Mouse (Mus musculus): ENCODE measurements at regions not wholly inside any gene's neighbourhood (a gene's known extent, or its start where the extent isn't known, plus 50 kb on each side); places are given as distances from the start of the nearest gene placed in this dataset.

- no peak for DNase-seq (ENCODE audit: low read depth, low spot score)
Observed at GRCm38 (mm10) chr2:34111286-34111685, 223.5 kb upstream of the Mvb12b start.

DNA sequence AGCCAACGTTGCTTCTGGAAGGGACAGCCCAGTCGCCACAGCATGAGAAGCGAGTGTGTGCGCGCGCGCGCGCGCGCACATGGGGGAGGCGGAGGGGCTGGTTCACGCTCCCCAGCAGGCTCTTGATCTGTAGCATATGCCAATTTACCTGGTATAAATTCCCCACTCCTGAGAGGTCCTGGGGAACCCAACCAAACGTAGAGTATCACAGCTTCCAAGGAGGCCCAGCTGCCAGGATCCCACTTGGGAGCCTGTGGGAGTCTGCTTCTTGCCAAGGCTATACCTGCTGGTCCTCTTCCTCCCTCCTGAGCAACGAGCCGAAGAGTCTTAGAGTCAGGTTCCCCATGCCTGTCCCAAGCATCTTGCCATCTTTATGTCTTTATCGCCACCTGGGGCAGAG, 222.8 kb upstream of the Mvb12b start:
- DNase-seq (ENCODE audit: low read depth, low spot score) = peak; percentile 46

DNA sequence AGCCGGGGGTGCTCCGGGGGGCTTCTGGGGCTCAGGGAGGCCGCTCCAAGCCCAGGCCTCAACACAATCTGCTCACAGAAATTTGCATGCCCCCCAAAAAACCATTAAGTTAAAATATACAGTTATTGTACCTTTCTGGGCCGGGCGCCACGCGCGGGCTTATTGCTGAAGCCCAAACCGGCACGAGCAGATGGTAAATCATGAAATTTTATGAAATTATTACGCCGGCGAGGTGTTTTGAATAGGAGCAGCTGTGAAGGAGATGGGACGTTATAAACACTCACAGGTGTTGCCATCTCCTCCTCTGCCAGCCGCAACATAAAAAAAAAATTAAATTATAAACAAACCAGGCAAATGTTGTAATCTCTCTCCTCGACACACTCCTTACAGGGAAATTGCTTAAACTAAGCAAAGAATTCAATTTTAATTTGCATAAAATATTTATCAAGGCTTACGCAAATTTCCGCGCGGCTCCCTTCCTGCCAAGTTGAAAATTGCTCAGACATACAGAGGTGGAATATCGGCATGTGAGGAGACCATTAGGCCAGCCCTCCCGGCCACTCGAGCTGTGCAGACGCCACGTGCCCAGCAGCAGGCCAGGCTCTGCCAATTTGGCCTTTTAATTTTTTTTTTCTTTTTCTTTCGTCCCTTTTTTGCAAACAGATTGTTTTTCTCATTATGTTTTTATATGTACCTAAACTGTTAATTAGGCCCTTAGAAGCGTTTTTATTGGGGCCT, 220.0 kb upstream of the Mvb12b start:
- DNase-seq (ENCODE audit: low read depth, low spot score) = peak; percentile 5

GRCm38 (mm10) chr2:34106837-34107565, 219.3 kb upstream of the Mvb12b start:
- DNase-seq (ENCODE audit: low read depth, low spot score) = no peak

GRCm38 (mm10) chr2:34106245-34106644, 218.5 kb upstream of the Mvb12b start:
- DNase-seq (ENCODE audit: low read depth, low spot score) = no peak

DNA sequence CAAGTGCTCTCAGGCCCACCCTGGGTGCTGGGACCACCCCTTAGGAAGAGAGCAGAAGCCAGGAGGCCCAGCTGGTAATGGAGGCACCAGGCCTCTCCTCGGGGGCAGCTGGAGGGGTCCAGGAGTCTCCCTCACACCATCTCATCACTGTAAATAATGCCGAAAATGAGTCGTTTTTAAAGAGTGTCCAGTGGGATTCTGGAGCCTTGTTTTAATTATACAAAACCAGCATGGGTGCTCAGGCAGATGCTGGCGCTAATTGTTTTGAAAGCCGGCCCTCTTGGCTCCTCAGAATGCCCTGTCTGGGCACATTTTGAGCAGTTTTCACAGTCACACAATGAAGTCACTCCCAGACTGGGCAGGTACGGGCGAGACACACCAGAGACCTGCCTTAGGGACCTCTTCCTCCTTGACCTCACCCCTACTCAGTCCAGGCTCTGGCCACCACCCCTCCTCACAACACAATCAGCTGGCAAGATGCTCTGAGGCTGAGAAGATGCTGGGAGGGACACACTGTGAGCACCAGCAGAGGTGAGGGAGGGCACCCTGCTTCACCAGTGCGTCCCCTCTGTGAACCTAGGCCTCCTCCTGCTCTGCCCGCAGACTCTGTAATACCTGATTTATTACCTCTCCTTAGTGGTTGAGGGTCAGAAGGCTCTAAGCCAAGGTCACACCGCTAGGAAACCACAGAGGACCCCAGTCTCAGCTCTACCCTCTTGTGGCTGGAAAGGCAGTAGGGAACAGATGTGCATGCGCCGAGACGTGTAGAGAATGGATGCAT, 217.7 kb upstream of the Mvb12b start:
- DNase-seq (ENCODE audit: low read depth, low spot score) = no peak

DNA sequence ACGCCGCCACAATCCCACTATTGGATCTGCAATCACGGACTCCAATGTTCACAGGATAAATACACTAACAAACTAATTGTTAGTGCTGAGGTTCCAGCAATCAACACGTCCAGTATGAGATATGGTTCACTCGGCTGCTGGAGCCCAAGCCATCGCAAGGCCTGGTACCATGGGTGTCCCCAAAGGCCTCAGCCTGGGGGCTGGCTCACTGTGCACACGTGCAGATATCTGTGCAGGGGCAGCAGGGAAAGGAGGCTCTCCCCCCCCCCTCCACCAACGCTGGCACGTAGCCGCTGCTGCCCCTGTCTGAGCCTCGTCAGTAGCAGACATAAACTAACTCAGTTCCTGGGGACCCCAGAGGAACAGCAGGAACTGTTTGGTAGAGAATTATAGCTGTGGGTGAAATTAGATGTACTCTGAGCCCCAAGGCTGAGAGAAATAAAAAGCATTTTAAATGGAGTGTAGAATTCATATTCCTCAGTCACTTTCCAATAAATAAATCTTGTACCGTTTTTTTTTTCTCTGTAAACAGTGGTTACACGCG, 210.3 kb upstream of the Mvb12b start:
- no peak for DNase-seq (ENCODE audit: low read depth, low spot score)

GRCm38 (mm10) chr2:34096561-34096960, 208.8 kb upstream of the Mvb12b start:
- DNase-seq (ENCODE audit: low read depth, low spot score) = no peak

GRCm38 (mm10) chr2:34088832-34089231, 201.1 kb upstream of the Mvb12b start:
- no peak for DNase-seq (ENCODE audit: low read depth, low spot score)

DNA sequence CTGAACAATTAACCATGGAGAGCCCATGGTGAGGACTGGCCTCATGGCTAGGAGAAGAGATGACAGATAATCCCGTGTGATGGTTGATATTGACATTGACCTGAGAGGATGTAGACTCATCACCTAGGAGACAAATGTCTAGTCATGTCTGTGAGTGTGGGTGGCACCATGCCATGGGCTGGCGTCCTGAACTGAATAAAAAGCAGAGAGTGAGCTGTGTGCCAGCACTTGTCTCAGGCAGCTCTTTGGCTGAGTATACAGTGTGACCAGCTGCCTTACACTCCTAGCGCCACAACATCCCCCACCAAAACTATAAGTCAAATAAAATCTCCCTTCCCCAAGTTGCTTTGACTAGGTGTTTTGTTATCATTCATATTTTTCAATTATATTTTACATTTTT, 198.4 kb upstream of the Mvb12b start:
- no peak for DNase-seq (ENCODE audit: low read depth, low spot score)

- peak; percentile 72 for DNase-seq (ENCODE audit: low read depth, low spot score)
Observed at GRCm38 (mm10) chr2:34084513-34084912, 196.8 kb upstream of the Mvb12b start.

DNA sequence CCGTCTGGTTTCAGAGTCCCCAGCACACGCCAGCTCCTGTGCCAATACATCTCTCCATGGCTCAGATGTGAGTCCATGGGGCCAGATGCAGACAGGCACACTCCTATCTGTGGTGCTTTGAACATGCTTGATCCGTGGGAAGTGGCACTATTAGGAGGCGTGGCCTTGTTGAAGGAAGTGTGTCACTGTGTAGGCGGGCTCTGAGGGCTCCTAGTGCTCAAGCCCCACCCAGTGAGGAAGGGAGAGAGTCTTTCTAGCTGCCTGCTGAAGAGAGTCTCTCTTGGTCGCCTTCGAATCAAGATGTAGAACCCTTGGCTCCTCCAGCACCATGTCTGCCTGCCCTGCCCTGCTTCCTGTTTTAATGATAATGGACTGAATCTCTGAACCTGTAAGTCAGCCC, 194.7 kb upstream of the Mvb12b start:
- DNase-seq (ENCODE audit: low read depth, low spot score) = peak; percentile 29

GRCm38 (mm10) chr2:34080176-34080575, 192.4 kb upstream of the Mvb12b start:
- DNase-seq (ENCODE audit: low read depth, low spot score) = no peak

GRCm38 (mm10) chr2:34079282-34079681, 191.5 kb upstream of the Mvb12b start:
- no peak for DNase-seq (ENCODE audit: low read depth, low spot score)

DNA sequence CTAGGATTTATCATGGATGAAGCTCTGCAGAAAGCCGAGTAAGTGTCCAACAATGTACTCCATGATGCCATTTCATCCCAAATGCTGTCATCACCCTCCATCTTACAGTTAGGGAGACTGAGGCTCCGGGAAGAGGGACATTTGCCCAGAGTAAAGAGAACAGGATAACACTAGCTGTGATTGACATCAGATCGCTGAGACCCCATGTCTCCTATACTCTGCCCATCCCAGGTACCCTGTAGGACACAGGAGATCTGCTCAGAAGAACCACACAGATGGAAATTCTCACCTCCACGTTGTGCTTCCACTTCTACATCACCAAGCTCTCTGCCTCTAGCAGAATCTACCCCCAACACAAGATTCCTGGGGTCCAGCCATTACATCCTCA, 191.1 kb upstream of the Mvb12b start:
- no peak for DNase-seq (ENCODE audit: low read depth, low spot score)

- DNase-seq (ENCODE audit: low read depth, low spot score) = no peak
Observed at GRCm38 (mm10) chr2:34078248-34078874, 190.6 kb upstream of the Mvb12b start.

- DNase-seq (ENCODE audit: low read depth, low spot score) = no peak
Observed at GRCm38 (mm10) chr2:34076346-34076745, 188.6 kb upstream of the Mvb12b start.

- no peak for DNase-seq (ENCODE audit: low read depth, low spot score)
Observed at GRCm38 (mm10) chr2:34074066-34074465, 186.3 kb upstream of the Mvb12b start.

GRCm38 (mm10) chr2:34065592-34065991, 177.8 kb upstream of the Mvb12b start:
- no peak for DNase-seq (ENCODE audit: low read depth, low spot score)

- peak; percentile 69 for DNase-seq (ENCODE audit: low read depth, low spot score)
Observed at GRCm38 (mm10) chr2:34065090-34065489, 177.3 kb upstream of the Mvb12b start.

GRCm38 (mm10) chr2:34056552-34056951, 168.8 kb upstream of the Mvb12b start:
- DNase-seq (ENCODE audit: low read depth, low spot score) = no peak

DNA sequence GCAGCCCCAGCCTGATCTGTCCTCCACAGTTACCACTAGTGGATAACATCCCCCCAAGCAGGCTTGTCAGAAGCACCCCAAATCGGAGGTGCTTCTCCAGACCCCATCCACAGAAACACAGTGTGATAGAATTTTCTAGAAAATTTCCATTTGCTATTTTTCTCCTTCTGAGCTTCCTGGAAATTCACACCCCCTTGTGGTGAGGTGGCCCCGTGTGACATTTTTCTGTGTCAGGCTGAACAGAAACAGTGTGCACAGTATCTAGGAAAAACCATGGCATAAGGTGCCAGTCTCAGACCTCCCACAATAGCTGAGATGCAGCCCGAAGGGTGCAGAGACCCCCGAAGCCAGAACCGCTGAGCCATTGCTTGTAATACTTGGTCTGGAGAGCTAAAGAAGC, 155.3 kb upstream of the Mvb12b start:
- DNase-seq (ENCODE audit: low read depth, low spot score) = no peak
